Mouse (Mus musculus) heart, embryonic 12.5 days (tissue): ENCODE data around the gene Hacl1. TPM values are rescaled to one million over a fixed set of nuclear protein-coding genes. Genes with fewer than 3 reads are reported as not detected.

Experiments used
- ATAC-seq: fragments of 200-750 bp; cut with Nextera tagmentation; 2 replicates; pipeline ENCODE4 v1.8.0; 2017; ENCODE audit warnings: moderate TSS enrichment, moderate library complexity; ENCODE audit not compliant: insufficient number of reproducible peaks, low FRiP score
- H3K27ac ChIP-seq: fragments of 300-500 bp; sonication (generic); 2 replicates; pipeline ENCODE4 v1.5.1; 2016; ENCODE audit warnings: mild to moderate bottlenecking, moderate library complexity; ENCODE audit not compliant: poor library complexity, severe bottlenecking
- H3K27me3 ChIP-seq: fragments of 300-500 bp; sonication (generic); replicated peaks from 2 replicates; pipeline ENCODE4 v1.6.1; 2016; ENCODE audit warnings: mild to moderate bottlenecking, moderate library complexity
- H3K36me3 ChIP-seq: fragments of 300-500 bp; sonication (generic); 2 replicates; pipeline ENCODE4 v1.6.1; 2016; ENCODE audit warnings: mild to moderate bottlenecking, moderate library complexity
- H3K4me1 ChIP-seq: fragments of 300-500 bp; sonication (generic); replicated peaks from 2 replicates; pipeline ENCODE4 v1.6.1; 2016; ENCODE audit warnings: mild to moderate bottlenecking
- H3K4me2 ChIP-seq: fragments of 300-500 bp; sonication (generic); 2 replicates; pipeline ENCODE4 v1.6.1; 2016; ENCODE audit warnings: mild to moderate bottlenecking, moderate library complexity
- H3K4me3 ChIP-seq: fragments of 300-500 bp; sonication (generic); 2 replicates; pipeline ENCODE4 v1.5.1; 2016; ENCODE audit warnings: mild to moderate bottlenecking
- H3K9ac ChIP-seq: fragments of 300-500 bp; sonication (generic); 2 replicates; pipeline ENCODE4 v1.6.1; 2016; ENCODE audit warnings: mild to moderate bottlenecking, moderate library complexity
- H3K9me3 ChIP-seq: fragments of 300-500 bp; sonication (generic); replicated peaks from 2 replicates; pipeline ENCODE4 v1.6.1; 2016; ENCODE audit warnings: mild to moderate bottlenecking, moderate library complexity
- WGBS: fragments of 180-500 bp; shearing (Covaris S2); methylation state at CpG from one replicate; pipeline ENCODE4 v1.1.7; 2016; 5-methylcytosine and 5-hydroxymethylcytosine counted together
- polyA plus RNA-seq: library from polyadenylated mRNA; unstranded; fragments of >200 nt; fragmentation: Nextera tagmentation; extraction: Ambion mirVana; gene quantifications from 2 replicates; pipeline ENCODE4 v1.2.1, GENCODE M21; 2016

Gene Hacl1
- polyA plus RNA-seq, 1 experiment from 2014 or later, result 13.2 TPM

- Histone ChIP-seq H3K36me3 (peaks cover 15% of the 10 kb centered on the region), H3K4me2 (0 out of 2 replicates have a peak overlapping the region, but pooled peaks have one; percentile 13), H3K4me3 (no peak overlapping the region), H3K27me3 (no peaks in the 10 kb centered on the region), H3K9ac (no peak overlapping the region), H3K27ac (peak overlapping the region; percentile 52), H3K4me1 (peaks cover 25% of the 10 kb centered on the region), H3K9me3 (no peaks in the 10 kb centered on the region)
- WGBS, result 52% methylated on average over 13 of the region's 13 CpGs
- peak; percentile 54 for ATAC-seq
These were observed 28.1 kb upstream of the Hacl1 start for GRCm38 (mm10) chr14:31669161-31669611.

DNA sequence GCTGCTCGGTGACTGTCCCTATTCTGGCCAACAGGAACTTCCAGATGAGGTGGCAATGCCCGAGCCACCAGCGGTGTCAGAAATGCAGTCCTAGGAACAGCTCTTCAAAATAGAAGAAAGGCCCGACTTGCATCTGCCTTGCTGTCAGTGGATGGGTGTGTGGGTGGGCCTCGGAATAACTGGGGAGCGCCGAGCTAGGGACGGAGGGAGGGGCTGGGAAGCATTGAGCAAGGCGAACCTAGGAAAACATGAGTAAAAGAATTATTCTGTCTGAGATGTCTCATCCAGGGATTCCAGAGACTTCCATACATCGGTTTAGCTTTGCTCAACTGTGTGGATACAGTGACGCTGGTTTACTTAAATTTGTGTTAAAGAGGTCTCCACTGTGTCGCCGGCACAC is 27.2 kb upstream of the Hacl1 start:
- peak overlapping the region; percentile 52; the same call in 1 of the 2 replicates for H3K27ac ChIP-seq
- WGBS, result 81% methylated on average over 13 of the region's 13 CpGs
- H3K36me3 ChIP-seq, result peaks cover 15% of the 10 kb centered on the region
- H3K27me3 ChIP-seq, result no peaks in the 10 kb centered on the region
- ATAC-seq, result no peak
- H3K9me3 ChIP-seq, result no peaks in the 10 kb centered on the region
- H3K4me1 ChIP-seq, result peaks cover 34% of the 10 kb centered on the region
- no peak overlapping the region for H3K4me2 ChIP-seq
- no peak overlapping the region for H3K4me3 ChIP-seq
- H3K9ac ChIP-seq, result no peak overlapping the region

- no peaks in the 10 kb centered on the region for H3K27me3 ChIP-seq
- no peak overlapping the region for H3K4me3 ChIP-seq
- H3K27ac ChIP-seq, result no peak overlapping the region
- H3K9ac ChIP-seq, result no peak overlapping the region
- ATAC-seq, result no peak
- peaks cover 40% of the 10 kb centered on the region for H3K4me1 ChIP-seq
- H3K36me3 ChIP-seq, result peaks cover 15% of the 10 kb centered on the region
- no peak overlapping the region for H3K4me2 ChIP-seq
- WGBS, result 76% methylated on average over 6 of the region's 6 CpGs
- H3K9me3 ChIP-seq, result no peaks in the 10 kb centered on the region
These were observed 26.7 kb upstream of the Hacl1 start for GRCm38 (mm10) chr14:31667741-31668140.

DNA sequence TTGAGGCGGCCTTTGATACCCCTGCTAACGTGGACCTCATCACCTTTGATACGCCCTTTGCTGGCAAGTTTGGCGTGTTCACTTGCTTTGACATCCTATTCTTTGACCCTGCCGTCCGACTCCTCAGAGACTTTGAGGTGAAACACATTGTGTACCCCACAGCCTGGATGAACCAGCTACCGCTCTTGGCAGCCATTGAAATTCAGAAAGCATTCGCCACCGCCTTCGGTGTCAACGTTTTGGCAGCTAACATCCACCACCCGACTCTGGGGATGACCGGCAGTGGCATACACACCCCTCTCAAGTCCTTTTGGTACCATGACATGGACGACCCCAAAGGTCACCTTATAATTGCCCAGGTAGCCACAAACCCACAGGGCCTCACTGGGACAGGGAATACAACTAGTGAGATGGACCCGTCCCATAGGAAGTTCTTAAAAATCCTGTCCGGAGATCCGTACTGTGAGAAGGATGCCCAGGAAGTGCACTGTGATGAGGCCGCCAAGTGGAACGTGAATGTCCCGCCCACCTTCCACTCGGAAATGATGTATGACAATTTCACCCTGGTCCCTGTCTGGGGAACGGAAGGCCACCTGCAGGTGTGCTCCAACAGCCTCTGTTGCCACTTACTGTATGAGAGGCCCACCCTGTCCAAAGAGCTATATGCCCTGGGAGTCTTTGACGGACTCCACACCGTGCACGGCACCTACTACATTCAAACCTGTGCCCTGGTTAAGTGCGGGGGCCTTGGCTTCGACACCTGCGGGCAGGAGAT is 26.0 kb upstream of the Hacl1 start:
- 93% methylated on average over 28 of the region's 28 CpGs for WGBS
- Histone ChIP-seq H3K4me1 (peaks cover 46% of the 10 kb centered on the region), H3K9me3 (no peaks in the 10 kb centered on the region)

GRCm38 (mm10) chr14:31665566-31665940 is 24.5 kb upstream of the Hacl1 start:
- Histone ChIP-seq H3K36me3 (peaks cover 15% of the 10 kb centered on the region), H3K9ac (no peak overlapping the region), H3K27ac (no peak overlapping the region), H3K4me2 (no peak overlapping the region), H3K4me3 (no peak overlapping the region), H3K9me3 (no peaks in the 10 kb centered on the region), H3K4me1 (peaks cover 58% of the 10 kb centered on the region), H3K27me3 (no peaks in the 10 kb centered on the region)
- no peak for ATAC-seq
- 86% methylated on average over 4 of the region's 4 CpGs for WGBS

More for the DNA sequence above, 26.0 kb upstream of the Hacl1 start:
- no peaks in the 10 kb centered on the region for H3K27me3 ChIP-seq
- ATAC-seq, result no peak
- H3K4me3 ChIP-seq, result no peak overlapping the region
- H3K27ac ChIP-seq, result no peak overlapping the region
- H3K9ac ChIP-seq, result no peak overlapping the region
- no peak overlapping the region for H3K4me2 ChIP-seq
- H3K36me3 ChIP-seq, result peaks cover 15% of the 10 kb centered on the region

GRCm38 (mm10) chr14:31664903-31665565 is 23.9 kb upstream of the Hacl1 start:
- Histone ChIP-seq H3K4me3 (no peak overlapping the region), H3K4me1 (peaks cover 61% of the 10 kb centered on the region), H3K36me3 (peaks cover 15% of the 10 kb centered on the region), H3K27me3 (no peaks in the 10 kb centered on the region), H3K9me3 (no peaks in the 10 kb centered on the region), H3K27ac (no peak overlapping the region), H3K4me2 (no peak overlapping the region), H3K9ac (0 out of 2 replicates have a peak overlapping the region, but pooled peaks have one; percentile 7)
- no peak for ATAC-seq
- WGBS, result 60% methylated on average over 12 of the region's 12 CpGs

DNA sequence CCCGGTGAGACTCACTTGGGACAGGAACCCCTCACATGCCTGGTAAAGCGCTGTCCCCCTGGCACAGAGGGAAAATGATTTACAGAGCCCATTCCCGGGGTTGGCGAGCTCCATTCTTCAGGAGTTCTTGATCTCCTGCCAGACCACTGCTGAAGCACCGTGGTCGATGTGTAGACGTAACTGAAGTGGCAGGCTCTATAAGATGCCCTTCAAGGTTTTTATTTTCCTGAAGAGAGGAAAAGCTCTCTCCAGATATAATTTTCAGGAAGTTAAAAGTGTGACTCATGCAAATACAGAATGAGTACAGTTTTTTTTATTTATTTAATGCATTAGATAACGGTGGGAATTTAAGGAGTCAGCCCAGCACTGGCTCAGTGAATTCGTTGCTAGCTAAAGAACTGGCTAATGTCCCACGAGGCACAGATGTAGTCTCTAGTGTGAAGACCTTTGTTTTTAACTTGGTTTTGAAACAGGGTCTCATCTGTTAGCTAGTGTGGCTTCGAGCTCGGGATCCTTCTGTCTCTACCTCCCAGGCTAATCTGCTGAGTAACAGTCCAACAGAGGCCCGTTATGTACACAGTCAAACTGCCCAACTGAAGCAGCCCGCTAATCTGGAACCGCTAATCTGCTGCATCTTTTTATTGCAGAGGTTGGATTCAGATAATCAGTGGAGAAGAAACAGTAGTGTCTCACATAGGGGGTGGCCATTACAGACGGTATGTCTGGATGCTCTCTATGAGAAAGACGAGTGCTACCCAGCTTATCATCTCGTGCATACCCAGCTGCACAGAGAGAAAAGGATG is 23.2 kb upstream of the Hacl1 start:
- peak overlapping the region; percentile 49; the same call in 1 of the 2 replicates for H3K9ac ChIP-seq
- H3K27me3 ChIP-seq, result no peaks in the 10 kb centered on the region
- ATAC-seq, result no peak
- no peak overlapping the region for H3K4me3 ChIP-seq
- H3K4me1 ChIP-seq, result peaks cover 61% of the 10 kb centered on the region
- WGBS, result 60% methylated on average over 18 of the region's 18 CpGs
- H3K4me2 ChIP-seq, result no peak overlapping the region
- H3K36me3 ChIP-seq, result peaks cover 15% of the 10 kb centered on the region
- peak overlapping the region; percentile 97 for H3K27ac ChIP-seq
- H3K9me3 ChIP-seq, result no peaks in the 10 kb centered on the region

DNA sequence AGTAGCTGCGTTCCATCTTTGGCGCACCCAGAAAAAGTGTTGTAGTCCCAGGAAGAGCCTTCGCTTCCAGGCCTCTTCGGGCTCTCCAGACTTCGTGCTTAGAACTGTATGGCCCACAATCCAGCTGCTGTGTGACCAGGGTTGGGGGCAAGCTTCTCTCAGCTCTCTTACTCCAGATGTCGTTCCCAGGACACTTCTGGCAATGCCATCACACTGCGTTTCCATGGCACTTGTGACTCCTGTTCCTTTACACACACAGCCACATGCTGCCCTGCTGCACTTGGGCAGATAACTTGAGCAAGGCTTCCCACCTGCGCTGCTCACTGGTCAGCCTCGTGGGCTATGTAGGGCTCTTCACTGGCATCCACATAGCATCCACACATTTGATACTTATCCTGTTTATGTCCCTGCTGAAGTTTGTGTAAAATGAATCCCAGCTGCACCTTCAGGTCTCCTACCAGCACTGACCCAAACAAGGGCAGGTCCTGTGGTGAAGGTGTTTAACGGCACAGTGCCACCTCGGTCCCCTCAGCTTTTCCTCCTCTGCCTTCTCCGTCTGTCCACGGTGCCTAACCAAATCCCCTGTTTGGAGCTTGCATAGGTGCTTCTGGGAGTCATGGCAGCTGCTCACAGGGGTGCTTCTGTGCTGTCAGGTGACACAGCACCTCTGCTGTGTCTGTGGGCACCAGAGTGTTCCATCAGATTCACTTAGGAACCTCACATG is 22.5 kb upstream of the Hacl1 start:
- no peak overlapping the region for H3K4me3 ChIP-seq
- no peaks in the 10 kb centered on the region for H3K27me3 ChIP-seq
- H3K9me3 ChIP-seq, result no peaks in the 10 kb centered on the region
- WGBS, result 89% methylated on average over 13 of the region's 13 CpGs
- no peak overlapping the region for H3K4me2 ChIP-seq
- peaks cover 15% of the 10 kb centered on the region for H3K36me3 ChIP-seq
- peaks cover 64% of the 10 kb centered on the region for H3K4me1 ChIP-seq
- no peak for ATAC-seq
- peak overlapping the region; percentile 97 for H3K27ac ChIP-seq
- peak overlapping the region; percentile 49; the same call in 1 of the 2 replicates for H3K9ac ChIP-seq

DNA sequence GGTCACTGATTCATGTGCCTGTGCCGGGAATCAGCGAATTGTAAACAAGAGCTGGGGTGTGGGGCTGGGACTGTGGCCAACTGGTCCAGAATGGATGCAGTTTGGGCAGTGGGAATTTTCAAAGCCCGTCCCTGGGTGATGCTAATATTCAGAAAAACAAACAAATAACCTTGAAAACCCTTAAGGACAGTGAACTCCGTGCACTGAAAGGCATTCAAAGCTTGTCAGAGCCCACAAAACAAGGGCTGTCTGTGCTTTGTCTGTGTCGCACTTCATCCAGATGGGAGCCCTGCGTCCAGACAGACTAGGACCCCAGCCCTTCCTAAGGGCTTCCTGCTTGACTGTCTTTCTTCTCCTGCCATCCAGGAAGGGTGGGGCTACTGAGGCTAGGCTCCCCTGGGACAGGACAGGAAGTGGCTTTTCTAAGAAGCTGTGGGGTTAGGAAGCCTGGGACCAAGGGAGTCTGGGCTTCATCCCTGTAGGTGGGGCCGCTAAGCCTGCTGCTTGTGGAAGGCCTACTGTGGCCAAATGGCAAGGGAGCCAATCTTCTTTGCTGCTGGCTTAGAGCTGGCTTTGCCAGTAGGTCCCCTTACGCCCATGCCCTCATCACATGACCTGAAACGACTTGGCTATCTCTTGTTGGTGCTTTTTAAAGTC is 21.6 kb upstream of the Hacl1 start:
- peaks cover 70% of the 10 kb centered on the region for H3K4me1 ChIP-seq
- 22% methylated on average over 9 of the region's 9 CpGs for WGBS

More for the DNA sequence above, 21.6 kb upstream of the Hacl1 start:
- peaks cover 12% of the 10 kb centered on the region for H3K36me3 ChIP-seq
- no peaks in the 10 kb centered on the region for H3K9me3 ChIP-seq
- no peaks in the 10 kb centered on the region for H3K27me3 ChIP-seq
- H3K9ac ChIP-seq, result peak overlapping the region; percentile 67
- ATAC-seq, result peak; percentile 30
- H3K27ac ChIP-seq, result peak overlapping the region; percentile 97
- peak overlapping the region; percentile 65 for H3K4me2 ChIP-seq
- no peak overlapping the region for H3K4me3 ChIP-seq
